Mouse (Mus musculus): Measurements from ENCODE around the gene Sf1.

DNA sequence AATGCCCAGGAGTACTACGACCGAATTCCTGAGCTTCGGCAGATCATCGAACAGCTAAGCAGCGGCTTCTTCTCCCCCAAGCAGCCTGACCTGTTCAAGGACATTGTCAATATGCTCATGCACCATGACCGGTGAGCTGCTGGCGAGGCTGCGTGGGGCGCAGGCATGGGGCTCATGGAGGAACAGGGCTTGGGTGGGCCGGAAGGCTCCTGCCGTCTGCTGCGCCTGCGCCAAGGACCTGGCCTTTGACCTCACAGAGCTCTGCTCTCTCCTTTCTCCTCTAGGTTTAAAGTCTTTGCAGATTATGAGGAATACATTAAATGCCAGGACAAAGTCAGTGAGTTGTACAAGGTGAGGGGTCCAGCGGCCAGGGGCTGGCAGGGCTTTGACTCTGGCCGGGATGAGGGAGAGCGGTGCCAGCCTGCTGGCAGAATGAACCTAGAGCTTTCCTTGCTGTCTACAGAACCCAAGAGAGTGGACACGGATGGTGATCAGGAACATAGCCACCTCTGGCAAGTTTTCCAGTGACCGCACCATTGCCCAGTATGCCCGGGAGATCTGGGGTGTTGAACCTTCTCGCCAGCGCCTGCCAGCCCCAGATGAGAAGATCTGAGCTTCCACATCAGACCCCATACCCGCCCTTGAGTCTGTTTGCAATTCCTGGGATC lies 34.2 kb downstream of the Sf1 start:
- no peak for TF ChIP-seq CTCF (IDR thresholded peaks at IDR 0.05; ENCODE audit: low read depth)
- no peak for TF ChIP-seq EP300 (optimal IDR thresholded peaks at IDR 0.05)

Measured in stomach, postnatal 0 days (tissue).